Mouse (Mus musculus): ENCODE data around the gene Evi2a. TPM values are rescaled to one million over a fixed set of nuclear protein-coding genes. Genes with fewer than 3 reads are reported as not detected.

The Evi2a gene
- polyA plus RNA-seq, 1 experiment: not detected

- 97% methylated on average over 3 of the region's 3 CpGs for WGBS
- TF ChIP-seq CTCF (IDR thresholded peaks at IDR 0.05; ENCODE audit: insufficient read depth, low read depth, low read length) (no peak), POLR2A (IDR thresholded peaks at IDR 0.05; ENCODE audit: insufficient read depth, low read depth, low read length) (no peak)
- Histone ChIP-seq H3K4me1 (ENCODE audit: control insufficient read depth, insufficient read depth, low read length) (peaks cover 11% of the 10 kb centered on the region), H3K4me3 (ENCODE audit: insufficient read depth, low read depth, low read length) (no peak overlapping the region), H3K27ac (ENCODE audit: insufficient read depth, low read depth, low read length) (no peak overlapping the region)
These were observed 1.8 kb downstream of the Evi2a start for GRCm38 (mm10) chr11:79528601-79529000.

- no peak overlapping the region for H3K27ac ChIP-seq (ENCODE audit: insufficient read depth, low read depth, low read length)
- TF ChIP-seq CTCF (IDR thresholded peaks at IDR 0.05; ENCODE audit: insufficient read depth, low read depth, low read length): no peak
- TF ChIP-seq POLR2A (IDR thresholded peaks at IDR 0.05; ENCODE audit: insufficient read depth, low read depth, low read length): no peak
These were observed 2.5 kb downstream of the Evi2a start for GRCm38 (mm10) chr11:79527739-79528384.

GRCm38 (mm10) chr11:79527015-79527738, 3.2 kb downstream of the Evi2a start:
- H3K4me3 ChIP-seq (ENCODE audit: insufficient read depth, low read depth, low read length): no peak overlapping the region
- WGBS: 50% methylated on average over 15 of the region's 15 CpGs
- no peak overlapping the region for H3K27ac ChIP-seq (ENCODE audit: insufficient read depth, low read depth, low read length)
- no peak for TF ChIP-seq CTCF (IDR thresholded peaks at IDR 0.05; ENCODE audit: insufficient read depth, low read depth, low read length)
- no peak for TF ChIP-seq POLR2A (IDR thresholded peaks at IDR 0.05; ENCODE audit: insufficient read depth, low read depth, low read length)
- H3K4me1 ChIP-seq (ENCODE audit: control insufficient read depth, insufficient read depth, low read length): peaks cover 6% of the 10 kb centered on the region

More at GRCm38 (mm10) chr11:79527739-79528384, 2.5 kb downstream of the Evi2a start:
- WGBS: 88% methylated on average over 5 of the region's 5 CpGs
- H3K4me3 ChIP-seq (ENCODE audit: insufficient read depth, low read depth, low read length): no peak overlapping the region
- peaks cover 6% of the 10 kb centered on the region for H3K4me1 ChIP-seq (ENCODE audit: control insufficient read depth, insufficient read depth, low read length)

- no peak overlapping the region for H3K27ac ChIP-seq (ENCODE audit: insufficient read depth, low read depth, low read length)
- 94% methylated on average over 3 of the region's 3 CpGs for WGBS
- H3K4me3 ChIP-seq (ENCODE audit: insufficient read depth, low read depth, low read length): no peak overlapping the region
- peaks cover 6% of the 10 kb centered on the region for H3K4me1 ChIP-seq (ENCODE audit: control insufficient read depth, insufficient read depth, low read length)
- TF ChIP-seq CTCF (IDR thresholded peaks at IDR 0.05; ENCODE audit: insufficient read depth, low read depth, low read length): no peak
- TF ChIP-seq POLR2A (IDR thresholded peaks at IDR 0.05; ENCODE audit: insufficient read depth, low read depth, low read length): no peak
These were observed 3.9 kb downstream of the Evi2a start for GRCm38 (mm10) chr11:79526549-79526948.

- Histone ChIP-seq H3K4me1 (ENCODE audit: control insufficient read depth, insufficient read depth, low read length) (peaks cover 6% of the 10 kb centered on the region), H3K27ac (ENCODE audit: insufficient read depth, low read depth, low read length) (no peak overlapping the region), H3K4me3 (ENCODE audit: insufficient read depth, low read depth, low read length) (no peak overlapping the region)
- 91% methylated on average over 1 of the region's 1 CpGs for WGBS
- no peak for TF ChIP-seq POLR2A (IDR thresholded peaks at IDR 0.05; ENCODE audit: insufficient read depth, low read depth, low read length)
These were observed 6.2 kb downstream of the Evi2a start for GRCm38 (mm10) chr11:79524310-79524575.

GRCm38 (mm10) chr11:79523560-79524309, 6.7 kb downstream of the Evi2a start, which contains the start of gene Evi2b:
Gene Evi2b (minus strand): TSS chr11:79523762.
- H3K4me3 ChIP-seq (ENCODE audit: insufficient read depth, low read depth, low read length): no peak within 1 kb of the TSS
- no peak for TF ChIP-seq CTCF (IDR thresholded peaks at IDR 0.05; ENCODE audit: insufficient read depth, low read depth, low read length)
- TF ChIP-seq POLR2A (IDR thresholded peaks at IDR 0.05; ENCODE audit: insufficient read depth, low read depth, low read length): no peak
- peaks cover 6% of the 10 kb centered on the region for H3K4me1 ChIP-seq (ENCODE audit: control insufficient read depth, insufficient read depth, low read length)
- H3K27ac ChIP-seq (ENCODE audit: insufficient read depth, low read depth, low read length): no peak within 1 kb of the TSS
- 92% methylated on average over 10 of the region's 10 CpGs for WGBS

GRCm38 (mm10) chr11:79522944-79523343, 7.5 kb downstream of the Evi2a start:
- WGBS: 86% methylated on average over 1 of the region's 1 CpGs
- Histone ChIP-seq H3K4me1 (ENCODE audit: control insufficient read depth, insufficient read depth, low read length) (peaks cover 6% of the 10 kb centered on the region), H3K27ac (ENCODE audit: insufficient read depth, low read depth, low read length) (no peak overlapping the region), H3K4me3 (ENCODE audit: insufficient read depth, low read depth, low read length) (no peak overlapping the region)
- TF ChIP-seq CTCF (IDR thresholded peaks at IDR 0.05; ENCODE audit: insufficient read depth, low read depth, low read length) (no peak), POLR2A (IDR thresholded peaks at IDR 0.05; ENCODE audit: insufficient read depth, low read depth, low read length) (no peak)

GRCm38 (mm10) chr11:79521930-79522329, 8.5 kb downstream of the Evi2a start:
- TF ChIP-seq POLR2A (IDR thresholded peaks at IDR 0.05; ENCODE audit: insufficient read depth, low read depth, low read length) (no peak), CTCF (IDR thresholded peaks at IDR 0.05; ENCODE audit: insufficient read depth, low read depth, low read length) (no peak)

GRCm38 (mm10) chr11:79520772-79521171, 9.6 kb downstream of the Evi2a start:
- no peak overlapping the region for H3K27ac ChIP-seq (ENCODE audit: insufficient read depth, low read depth, low read length)
- no peaks in the 10 kb centered on the region for H3K4me1 ChIP-seq (ENCODE audit: control insufficient read depth, insufficient read depth, low read length)
- H3K4me3 ChIP-seq (ENCODE audit: insufficient read depth, low read depth, low read length): no peak overlapping the region
- no peak for TF ChIP-seq POLR2A (IDR thresholded peaks at IDR 0.05; ENCODE audit: insufficient read depth, low read depth, low read length)
- no peak for TF ChIP-seq CTCF (IDR thresholded peaks at IDR 0.05; ENCODE audit: insufficient read depth, low read depth, low read length)

More at GRCm38 (mm10) chr11:79521930-79522329, 8.5 kb downstream of the Evi2a start:
- peaks cover under 1% of the 10 kb centered on the region for H3K4me1 ChIP-seq (ENCODE audit: control insufficient read depth, insufficient read depth, low read length)
- no peak overlapping the region for H3K27ac ChIP-seq (ENCODE audit: insufficient read depth, low read depth, low read length)
- no peak overlapping the region for H3K4me3 ChIP-seq (ENCODE audit: insufficient read depth, low read depth, low read length)

Data from olfactory bulb, adult 2 months (tissue).